Mouse (Mus musculus) thymus, adult 2 months (tissue): ENCODE measurements at regions not wholly inside any gene's neighbourhood (a gene's known extent, or its start where the extent isn't known, plus 50 kb on each side); places are given as distances from the start of the nearest gene placed in this dataset.

Source experiments
- CTCF ChIP-seq: fragments of 200-500 bp; IDR thresholded peaks from 2 replicates; pipeline ENCODE4 v1.5.1; 2012; ENCODE audit warnings: mild to moderate bottlenecking, control low read depth, low read length, moderate library complexity, borderline replicate concordance; ENCODE audit not compliant: control insufficient read depth, poor library complexity, insufficient read depth; ENCODE audit errors: extremely low read depth
- POLR2A ChIP-seq: fragments of 200-500 bp; IDR thresholded peaks from 2 replicates; pipeline ENCODE4 v1.6.1; 2012; ENCODE audit warnings: mild to moderate bottlenecking, low read length, control low read depth, moderate library complexity; ENCODE audit not compliant: control insufficient read depth, poor library complexity, insufficient read depth; ENCODE audit errors: extremely low read depth

GRCm38 (mm10) chr12:27254125-27254524 is 88.2 kb downstream of the Sox11 start:
- no peak for TF ChIP-seq CTCF
- no peak for TF ChIP-seq POLR2A
